Mouse (Mus musculus) left cerebral cortex, postnatal 25 days (tissue): Measurements from ENCODE around the gene Slco4c1. TPM values are rescaled to one million over a fixed set of nuclear protein-coding genes. Genes with fewer than 3 reads are reported as not detected.

Source experiments
- DNase-seq, 2 experiments: peaks; one replicate each; pipeline ENCODE4 v3.0.0; 2022; ENCODE audit warnings: low spot score in 2 of 2, mixed read lengths in 1 of 2
- intact Hi-C: fragments of 180-260 bp; cut with DNase I; formaldehyde crosslinking; loops from one replicate; pipeline ENCODE4 v1.15.1; 2025
- total RNA-seq, 2 experiments: library from RNA; stranded (reverse); gene quantifications; 2 replicates each; pipeline ENCODE4 v1.2.3; 2021

Gene Slco4c1
- total RNA-seq, 2 experiments from 2014 or later, result 2.0 to 2.7 TPM

- intact Hi-C loops, result no loop called here
- DNase-seq, result no peak
Observed at GRCm38 (mm10) chr1:96789268-96789667, 82.7 kb downstream of the Slco4c1 start.

GRCm38 (mm10) chr1:96774174-96774573 lies 97.8 kb downstream of the Slco4c1 start:
- intact Hi-C loops, result no loop called here
- no peak for DNase-seq

DNA sequence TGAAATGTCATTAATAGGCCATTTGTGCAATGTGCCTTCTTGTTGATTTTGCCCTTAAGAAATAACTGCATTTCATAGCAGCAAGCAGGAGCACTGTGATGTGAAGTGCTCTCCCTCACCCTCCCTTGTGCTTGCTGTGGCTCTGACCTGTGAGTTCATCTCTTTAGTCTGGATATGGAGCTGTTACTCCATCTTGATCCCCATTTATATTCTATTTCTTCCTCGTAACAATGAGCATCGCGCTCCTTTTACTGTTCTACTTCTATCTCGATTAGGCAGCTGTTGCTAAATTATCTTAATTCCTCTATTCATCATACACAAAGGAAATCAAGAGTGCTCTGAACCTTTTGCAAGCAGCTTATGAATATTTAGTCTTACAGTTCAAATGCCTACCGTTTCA lies 98.3 kb downstream of the Slco4c1 start:
- no peak for DNase-seq
- intact Hi-C loops, result no loop called here

- DNase-seq, result no peak
- intact Hi-C loops, result no loop called here
Observed at GRCm38 (mm10) chr1:96770283-96770682, 101.7 kb downstream of the Slco4c1 start.

- intact Hi-C loops, result no loop called here
- DNase-seq, result peak; percentile 40 to 78
Observed at GRCm38 (mm10) chr1:96768264-96768663, 103.7 kb downstream of the Slco4c1 start.

DNA sequence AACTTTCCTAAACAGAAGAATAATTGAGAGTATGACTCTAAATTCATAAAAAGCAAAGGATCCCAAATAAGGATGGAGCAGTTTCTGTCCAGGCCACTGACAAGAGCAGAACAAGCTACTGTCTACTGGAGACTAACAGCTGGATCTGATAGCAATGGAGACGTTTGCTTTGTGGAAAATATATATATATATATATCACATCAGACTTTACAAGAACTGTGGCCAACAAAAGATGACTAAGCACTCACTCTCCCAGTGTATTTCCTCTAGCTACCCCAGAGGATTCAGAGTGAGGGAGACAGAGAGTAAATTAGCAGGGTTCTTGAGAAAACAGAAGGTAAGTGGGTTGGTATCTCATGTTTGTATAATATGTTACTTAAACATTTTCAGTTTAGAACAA lies 105.4 kb downstream of the Slco4c1 start:
- intact Hi-C loops, result no loop called here
- DNase-seq, result peak in 1 of 2 experiments; percentile 24
